Mouse (Mus musculus) midbrain, embryonic 16.5 days (tissue): ENCODE results near the gene Vpreb3. TPM values are rescaled to one million over a fixed set of nuclear protein-coding genes. Genes with fewer than 3 reads are reported as not detected.
A peak's percentile ranks its signal among the peaks of the same experiment; 100 is the strongest.

Experiments used
- ATAC-seq: fragments of 200-750 bp; cut with Nextera tagmentation; 2 replicates; pipeline ENCODE4 v1.8.0; 2017; ENCODE audit warnings: moderate TSS enrichment
- H3K27ac ChIP-seq: fragments of 300-500 bp; sonication (generic); 2 replicates; pipeline ENCODE4 v1.5.1; 2014; ENCODE audit warnings: mild to moderate bottlenecking, low read length, mixed read lengths
- H3K27me3 ChIP-seq: fragments of 300-500 bp; sonication (generic); 2 replicates; pipeline ENCODE4 v1.6.1; 2014; ENCODE audit warnings: low read depth, low read length, mixed read lengths; ENCODE audit not compliant: control insufficient read depth, insufficient read depth
- H3K36me3 ChIP-seq: fragments of 300-500 bp; sonication (generic); 2 replicates; pipeline ENCODE4 v1.6.1; 2014; ENCODE audit warnings: mild to moderate bottlenecking, low read length, moderate library complexity, mixed read lengths; ENCODE audit not compliant: control insufficient read depth, insufficient read depth
- H3K4me1 ChIP-seq: fragments of 300-500 bp; sonication (generic); 2 replicates; pipeline ENCODE4 v1.6.1; 2014; ENCODE audit warnings: mild to moderate bottlenecking, low read length, mixed read lengths; ENCODE audit not compliant: control insufficient read depth, insufficient read depth
- H3K4me2 ChIP-seq: fragments of 300-500 bp; sonication (generic); 2 replicates; pipeline ENCODE4 v1.6.1; 2014; ENCODE audit warnings: mild to moderate bottlenecking, low read length, mixed read lengths
- H3K4me3 ChIP-seq: fragments of 300-500 bp; sonication (generic); 2 replicates; pipeline ENCODE4 v1.5.1; 2014; ENCODE audit warnings: low read depth, mild to moderate bottlenecking, low read length, moderate library complexity, mixed read lengths
- H3K9ac ChIP-seq: fragments of 300-500 bp; sonication (generic); 2 replicates; pipeline ENCODE4 v1.6.1; 2014; ENCODE audit warnings: low read depth, low read length, mixed read lengths
- H3K9me3 ChIP-seq: fragments of 300-500 bp; sonication (generic); replicated peaks from 2 replicates; pipeline ENCODE4 v1.6.1; 2014; ENCODE audit warnings: mild to moderate bottlenecking, low read length, mixed read lengths; ENCODE audit not compliant: control insufficient read depth, poor library complexity, severe bottlenecking
- WGBS: fragments of 180-500 bp; shearing (Covaris S2); extraction: QIAGEN DNeasy Blood & Tissue Kit; methylation state at CpG from one replicate; pipeline ENCODE4 v1.1.7; 2014; 5-methylcytosine and 5-hydroxymethylcytosine counted together
- polyA plus RNA-seq: library from polyadenylated mRNA; unstranded; fragments of >200 nt; fragmentation: Nextera tagmentation; extraction: Ambion mirVana; gene quantifications from 2 replicates; pipeline ENCODE4 v1.2.1, GENCODE M21; 2015

Gene Vpreb3
- polyA plus RNA-seq, 1 experiment from 2014 or later: 0.84 TPM

DNA sequence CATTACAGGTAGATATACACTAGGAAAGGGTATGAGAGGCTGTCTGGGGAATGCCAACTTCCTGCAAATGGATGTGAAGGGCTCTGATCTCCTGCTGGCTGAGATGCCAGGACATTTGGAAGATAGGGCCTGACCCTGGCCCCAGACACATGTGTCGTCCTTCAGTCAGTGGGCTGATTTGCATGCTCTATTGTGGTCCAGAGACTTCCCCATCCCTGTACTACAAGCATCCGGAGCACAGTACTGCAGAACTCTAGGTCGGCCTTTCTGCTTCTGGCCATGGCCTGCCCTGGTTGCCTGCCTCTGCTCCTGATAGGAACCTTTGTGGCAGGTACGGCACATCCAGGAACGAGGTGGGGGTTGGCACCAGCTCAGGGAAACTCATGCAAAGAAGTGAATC, 5.2 kb downstream of the Vpreb3 start:
- peaks cover 10% of the 10 kb centered on the region for H3K4me1 ChIP-seq
- H3K27ac ChIP-seq: no peak overlapping the region
- no peaks in the 10 kb centered on the region for H3K9me3 ChIP-seq
- ATAC-seq: no peak
- no peak overlapping the region for H3K9ac ChIP-seq
- H3K27me3 ChIP-seq: peaks cover 4% of the 10 kb centered on the region
- H3K4me2 ChIP-seq: no peak overlapping the region
- H3K4me3 ChIP-seq: no peak overlapping the region
- no peaks in the 10 kb centered on the region for H3K36me3 ChIP-seq
- 78% methylated on average over 5 of the region's 5 CpGs for WGBS

DNA sequence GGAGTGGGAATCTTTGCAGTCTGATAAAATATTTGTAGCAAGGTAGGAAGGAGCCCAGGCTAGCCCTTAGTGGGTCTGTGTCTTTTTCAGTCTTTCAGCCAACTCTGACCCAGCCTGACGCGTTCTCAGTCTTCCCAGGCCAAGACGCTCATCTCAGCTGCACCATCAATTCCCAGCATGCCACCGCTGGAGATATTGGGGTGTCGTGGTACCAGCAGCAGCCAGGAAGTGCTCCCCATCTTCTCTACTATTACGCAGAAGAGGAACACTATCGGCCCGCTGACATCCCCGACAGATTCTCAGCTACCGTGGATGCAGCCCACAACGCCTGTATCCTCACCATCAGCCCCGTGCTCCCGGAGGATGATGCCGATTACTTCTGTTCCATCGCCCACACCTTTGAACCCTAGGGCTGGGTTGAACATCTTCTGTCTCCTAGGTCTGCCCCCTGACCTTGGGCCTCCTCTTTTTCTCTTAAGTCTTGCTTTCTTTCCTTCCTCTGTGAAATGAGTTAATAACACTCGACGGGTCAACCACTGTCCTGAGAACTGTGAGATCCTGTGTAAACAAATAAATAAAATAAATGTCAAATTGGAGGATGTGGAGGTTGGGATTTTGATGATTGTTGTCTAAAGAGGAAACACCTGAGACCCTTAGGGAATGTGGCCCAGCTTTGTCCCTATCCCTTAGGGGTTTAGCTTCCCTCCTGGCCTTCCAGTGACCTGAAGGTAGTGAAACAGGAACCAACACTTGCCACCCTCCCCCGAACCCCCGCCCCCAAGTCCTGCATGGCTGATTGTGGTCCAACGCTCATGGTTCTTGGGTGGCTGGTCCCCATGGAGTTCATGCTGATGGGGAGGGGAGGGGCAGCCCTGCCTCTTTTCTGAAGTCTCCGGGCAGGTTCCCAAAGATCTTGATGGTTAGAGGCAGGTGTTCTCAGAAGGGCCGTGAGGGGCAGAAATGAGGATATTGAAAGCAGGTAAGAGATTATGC, 6.5 kb downstream of the Vpreb3 start:
- H3K4me1 ChIP-seq: peaks cover 10% of the 10 kb centered on the region
- H3K36me3 ChIP-seq: no peaks in the 10 kb centered on the region
- H3K4me3 ChIP-seq: no peak overlapping the region
- no peak for ATAC-seq
- peaks cover 7% of the 10 kb centered on the region for H3K27me3 ChIP-seq
- 83% methylated on average over 22 of the region's 22 CpGs for WGBS
- no peak overlapping the region for H3K9ac ChIP-seq
- H3K27ac ChIP-seq: no peak overlapping the region
- H3K9me3 ChIP-seq: no peaks in the 10 kb centered on the region
- no peak overlapping the region for H3K4me2 ChIP-seq

- ATAC-seq: peak; percentile 74
Observed at GRCm38 (mm10) chr10:75950791-75951210, 7.9 kb downstream of the Vpreb3 start.

DNA sequence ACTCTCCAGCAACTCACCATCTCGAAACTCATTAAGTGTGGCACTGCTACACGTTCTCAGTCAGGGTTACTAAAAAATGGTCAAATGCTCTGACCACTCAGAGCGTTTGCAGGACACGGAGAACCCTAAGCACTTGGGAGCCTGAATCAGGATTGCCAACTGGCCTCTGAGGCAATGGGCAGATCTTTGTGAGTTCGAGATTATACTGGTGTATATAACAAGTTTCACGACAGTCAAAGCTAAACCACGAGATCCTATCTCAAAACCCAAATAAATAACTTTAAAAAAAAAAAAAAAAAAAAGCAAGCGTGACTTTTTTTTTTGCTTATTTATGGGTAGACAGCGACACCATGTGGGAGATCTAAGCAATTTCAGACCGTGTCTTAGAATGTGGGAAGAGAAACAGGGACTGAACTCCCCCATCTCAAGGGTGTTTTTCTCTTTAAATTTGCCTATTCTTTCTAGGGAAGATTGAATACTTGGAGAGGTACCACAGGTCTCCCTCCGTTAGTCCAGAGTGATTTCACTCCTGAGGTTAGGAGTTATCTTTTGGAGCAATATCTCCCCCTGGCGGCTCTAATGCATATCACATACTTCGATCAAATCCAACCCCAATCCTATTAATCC, 8.7 kb downstream of the Vpreb3 start:
- Histone ChIP-seq H3K27ac (no peak overlapping the region), H3K36me3 (no peaks in the 10 kb centered on the region), H3K4me2 (peak overlapping the region; percentile 79), H3K4me1 (peaks cover 10% of the 10 kb centered on the region), H3K9me3 (no peaks in the 10 kb centered on the region), H3K27me3 (peaks cover 7% of the 10 kb centered on the region), H3K9ac (peak overlapping the region; percentile 62; the same call in 1 of the 2 replicates), H3K4me3 (peak overlapping the region; percentile 41)
- peak; percentile 30; the same call in 1 of the 2 replicates for ATAC-seq
- WGBS: 3% methylated on average over 13 of the region's 13 CpGs

More at GRCm38 (mm10) chr10:75950791-75951210, 7.9 kb downstream of the Vpreb3 start:
- Histone ChIP-seq H3K4me1 (peaks cover 10% of the 10 kb centered on the region), H3K27ac (no peak overlapping the region), H3K9me3 (no peaks in the 10 kb centered on the region), H3K36me3 (no peaks in the 10 kb centered on the region), H3K4me2 (peak overlapping the region; percentile 79), H3K9ac (peak overlapping the region; percentile 62), H3K27me3 (peaks cover 7% of the 10 kb centered on the region), H3K4me3 (peak overlapping the region; percentile 41)
- WGBS: 2% methylated on average over 21 of the region's 23 CpGs

GRCm38 (mm10) chr10:75954381-75954811, 11.5 kb downstream of the Vpreb3 start, which contains the start of gene Gm5134:
TSS of gene Gm5134 (plus strand) at chr10:75954514.
- peaks cover 7% of the 10 kb centered on the region for H3K27me3 ChIP-seq
- peak within 1 kb of the TSS; percentile 15; the same call in 1 of the 2 replicates for H3K4me3 ChIP-seq
- H3K36me3 ChIP-seq: no peaks in the 10 kb centered on the region
- peak within 1 kb of the TSS; percentile 36 for H3K4me2 ChIP-seq
- no peak for ATAC-seq
- H3K27ac ChIP-seq: no peak within 1 kb of the TSS
- H3K9me3 ChIP-seq: no peaks in the 10 kb centered on the region
- no peak within 1 kb of the TSS for H3K9ac ChIP-seq
- peaks cover 10% of the 10 kb centered on the region for H3K4me1 ChIP-seq
- 32% methylated on average over 20 of the region's 20 CpGs for WGBS

DNA sequence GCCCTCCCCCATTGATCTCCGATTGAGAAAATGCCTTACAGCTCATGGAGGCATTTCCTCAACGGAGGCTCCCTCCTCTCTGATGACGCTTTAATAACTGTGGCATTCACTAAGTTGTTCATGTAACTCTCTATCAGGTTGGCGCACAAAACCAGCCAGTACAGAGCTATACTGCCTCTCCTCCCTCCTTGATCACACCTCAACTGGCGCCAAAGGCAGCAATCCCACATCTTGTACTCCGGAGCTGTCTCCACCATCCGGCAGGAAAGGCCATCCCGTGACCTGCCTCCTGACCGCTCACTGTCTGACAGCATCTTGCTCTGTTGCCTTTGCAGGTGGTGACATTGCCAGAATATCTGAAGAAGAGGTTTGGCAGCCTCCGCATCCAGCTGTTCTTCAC, 31.0 kb downstream of the Vpreb3 start:
- WGBS: 92% methylated on average over 10 of the region's 10 CpGs
- Histone ChIP-seq H3K9me3 (no peaks in the 10 kb centered on the region), H3K4me3 (no peak overlapping the region), H3K4me1 (no peaks in the 10 kb centered on the region), H3K27me3 (no peaks in the 10 kb centered on the region), H3K36me3 (no peaks in the 10 kb centered on the region), H3K27ac (no peak overlapping the region), H3K9ac (no peak overlapping the region), H3K4me2 (no peak overlapping the region)
- ATAC-seq: no peak

DNA sequence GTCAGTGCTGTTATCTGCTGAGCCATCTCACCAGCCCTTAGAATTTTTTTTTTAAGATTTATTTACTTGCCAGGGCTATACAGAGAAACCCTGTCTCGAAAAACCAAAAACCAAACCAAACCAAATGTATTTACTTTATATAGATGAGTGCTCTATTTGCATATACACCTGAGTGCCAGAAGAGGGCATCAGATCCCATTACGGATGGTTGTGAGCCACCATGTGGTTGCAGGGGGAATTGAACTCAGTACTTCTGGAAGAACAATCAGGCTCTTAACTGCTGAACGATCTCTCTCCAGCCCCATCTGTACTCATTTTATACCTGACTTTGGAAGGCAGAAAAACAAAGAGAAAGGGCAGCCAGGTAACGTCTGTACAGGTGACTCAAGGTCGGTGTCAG, 32.4 kb downstream of the Vpreb3 start:
- Histone ChIP-seq H3K27ac (no peak overlapping the region), H3K36me3 (no peaks in the 10 kb centered on the region), H3K9ac (no peak overlapping the region), H3K4me3 (no peak overlapping the region), H3K9me3 (no peaks in the 10 kb centered on the region), H3K4me2 (no peak overlapping the region), H3K27me3 (no peaks in the 10 kb centered on the region), H3K4me1 (no peaks in the 10 kb centered on the region)
- 82% methylated on average over 5 of the region's 5 CpGs for WGBS
- no peak for ATAC-seq

- no peaks in the 10 kb centered on the region for H3K27me3 ChIP-seq
- no peak for ATAC-seq
- H3K9me3 ChIP-seq: no peaks in the 10 kb centered on the region
- 39% methylated on average over 10 of the region's 10 CpGs for WGBS
- H3K4me2 ChIP-seq: no peak overlapping the region
- no peak overlapping the region for H3K9ac ChIP-seq
- no peak overlapping the region for H3K27ac ChIP-seq
- no peak overlapping the region for H3K4me3 ChIP-seq
- H3K4me1 ChIP-seq: no peaks in the 10 kb centered on the region
- H3K36me3 ChIP-seq: no peaks in the 10 kb centered on the region
Observed at GRCm38 (mm10) chr10:75978119-75978834, 35.4 kb downstream of the Vpreb3 start.
